Mouse (Mus musculus) intestine, postnatal 0 days (tissue): ENCODE results near the gene Ctbp2. TPM values are rescaled to one million over a fixed set of nuclear protein-coding genes. Genes with fewer than 3 reads are reported as not detected.
A peak's percentile ranks its signal among the peaks of the same experiment; 100 is the strongest.

Experiments used
- ATAC-seq: fragments of 200-750 bp; cut with Nextera tagmentation; 2 replicates; pipeline ENCODE4 v1.8.0; 2017; ENCODE audit warnings: mild to moderate bottlenecking, moderate TSS enrichment, moderate library complexity
- H3K27ac ChIP-seq: fragments of 300-500 bp; sonication (generic); 2 replicates; pipeline ENCODE4 v1.5.1; 2014; ENCODE audit warnings: mild to moderate bottlenecking, low read depth, low read length, moderate library complexity
- H3K27me3 ChIP-seq: fragments of 300-500 bp; sonication (generic); replicated peaks from 2 replicates; pipeline ENCODE4 v1.6.1; 2014; ENCODE audit warnings: low read length, mixed read lengths; ENCODE audit not compliant: control insufficient read depth, insufficient read depth
- H3K36me3 ChIP-seq: fragments of 300-500 bp; sonication (generic); 2 replicates; pipeline ENCODE4 v1.6.1; 2014; ENCODE audit warnings: mild to moderate bottlenecking, moderate library complexity; ENCODE audit not compliant: control insufficient read depth, insufficient read depth
- H3K4me1 ChIP-seq: fragments of 300-500 bp; sonication (generic); replicated peaks from 2 replicates; pipeline ENCODE4 v1.6.1; 2014; ENCODE audit warnings: antibody characterized with exemption, low read length, mixed read lengths; ENCODE audit not compliant: control insufficient read depth, insufficient read depth
- H3K4me2 ChIP-seq: fragments of 300-500 bp; sonication (generic); replicated peaks from 2 replicates; pipeline ENCODE4 v1.6.1; 2014; ENCODE audit warnings: low read depth, mild to moderate bottlenecking, moderate library complexity
- H3K4me3 ChIP-seq: fragments of 300-500 bp; sonication (generic); 2 replicates; pipeline ENCODE4 v1.5.1; 2014; ENCODE audit warnings: low read depth, low read length
- H3K9ac ChIP-seq: fragments of 300-500 bp; sonication (generic); 2 replicates; pipeline ENCODE4 v1.6.1; 2014; ENCODE audit warnings: mild to moderate bottlenecking, low read depth, low read length
- H3K9me3 ChIP-seq: fragments of 300-500 bp; sonication (generic); 2 replicates; pipeline ENCODE4 v1.6.1; 2016; ENCODE audit warnings: mixed run types; ENCODE audit not compliant: control insufficient read depth
- CTCF ChIP-seq: sonication (generic); IDR thresholded peaks from 2 replicates; pipeline ENCODE4 v1.5.1; 2016; ENCODE audit warnings: low read depth, mild to moderate bottlenecking, control low read depth, antibody characterized with exemption, moderate library complexity
- WGBS: fragments of 180-500 bp; shearing (Covaris S2); extraction: QIAGEN DNeasy Blood & Tissue Kit; methylation state at CpG from one replicate; pipeline ENCODE4 v1.1.7; 2014; 5-methylcytosine and 5-hydroxymethylcytosine counted together
- polyA plus RNA-seq: library from polyadenylated mRNA; unstranded; fragments of >200 nt; fragmentation: Nextera tagmentation; extraction: Ambion mirVana; gene quantifications from 2 replicates; pipeline ENCODE4 v1.2.1, GENCODE M21; 2015

Gene Ctbp2
- polyA plus RNA-seq, 1 experiment from 2014 or later, result 42.6 TPM

GRCm38 (mm10) chr7:132991240-132991900 lies 132.8 kb downstream of the Ctbp2 start:
- H3K4me3 ChIP-seq, result no peak overlapping the region
- ATAC-seq, result no peak
- no peak for TF ChIP-seq CTCF
- H3K9ac ChIP-seq, result no peak overlapping the region
- H3K4me2 ChIP-seq, result no peak overlapping the region
- H3K27ac ChIP-seq, result peak overlapping the region; percentile 21
- no peaks in the 10 kb centered on the region for H3K4me1 ChIP-seq
- WGBS, result 70% methylated on average over 14 of the region's 14 CpGs
- H3K36me3 ChIP-seq, result peaks cover 85% of the 10 kb centered on the region
- no peaks in the 10 kb centered on the region for H3K9me3 ChIP-seq
- H3K27me3 ChIP-seq, result no peaks in the 10 kb centered on the region

- peaks cover 78% of the 10 kb centered on the region for H3K36me3 ChIP-seq
- TF ChIP-seq CTCF, result peak; percentile 51
- peak; percentile 28; the same call in 1 of the 2 replicates for ATAC-seq
These were observed 134.3 kb downstream of the Ctbp2 start for GRCm38 (mm10) chr7:132989839-132990238.

DNA sequence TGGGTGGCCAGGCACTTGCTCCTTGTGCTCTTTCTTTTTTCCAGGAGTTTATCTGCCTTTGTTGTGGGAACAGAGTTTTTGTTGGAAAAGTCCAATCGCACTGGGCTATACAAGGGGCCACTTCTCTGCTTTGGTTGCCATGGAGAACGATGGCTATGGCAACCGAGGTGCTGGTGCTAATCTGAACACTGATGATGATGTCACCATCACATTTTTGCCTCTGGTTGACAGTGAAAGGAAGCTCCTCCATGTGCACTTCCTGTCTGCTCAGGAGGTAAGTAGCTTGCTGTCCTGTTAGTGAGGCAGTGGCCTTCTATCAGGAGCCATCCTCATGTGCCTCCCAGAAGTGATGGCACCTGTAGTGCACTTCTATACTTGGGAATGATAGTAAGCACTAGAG lies 141.5 kb downstream of the Ctbp2 start:
- no peak overlapping the region for H3K4me2 ChIP-seq
- WGBS, result 60% methylated on average over 3 of the region's 3 CpGs
- no peak overlapping the region for H3K4me3 ChIP-seq
- H3K36me3 ChIP-seq, result peaks cover 35% of the 10 kb centered on the region
- H3K9ac ChIP-seq, result no peak overlapping the region
- no peak overlapping the region for H3K27ac ChIP-seq
- H3K4me1 ChIP-seq, result no peaks in the 10 kb centered on the region
- no peaks in the 10 kb centered on the region for H3K27me3 ChIP-seq
- no peak for TF ChIP-seq CTCF
- ATAC-seq, result no peak
- no peaks in the 10 kb centered on the region for H3K9me3 ChIP-seq

More at GRCm38 (mm10) chr7:132989839-132990238, 134.3 kb downstream of the Ctbp2 start:
- no peaks in the 10 kb centered on the region for H3K4me1 ChIP-seq
- no peak overlapping the region for H3K9ac ChIP-seq
- no peak overlapping the region for H3K4me3 ChIP-seq
- 46% methylated on average over 5 of the region's 5 CpGs for WGBS
- H3K27me3 ChIP-seq, result no peaks in the 10 kb centered on the region
- no peak overlapping the region for H3K4me2 ChIP-seq
- no peaks in the 10 kb centered on the region for H3K9me3 ChIP-seq
- no peak overlapping the region for H3K27ac ChIP-seq

- no peaks in the 10 kb centered on the region for H3K27me3 ChIP-seq
- no peaks in the 10 kb centered on the region for H3K4me1 ChIP-seq
- peaks cover 19% of the 10 kb centered on the region for H3K36me3 ChIP-seq
- no peak overlapping the region for H3K9ac ChIP-seq
- no peak for TF ChIP-seq CTCF
- H3K27ac ChIP-seq, result no peak overlapping the region
- 90% methylated on average over 2 of the region's 2 CpGs for WGBS
- no peak overlapping the region for H3K4me3 ChIP-seq
- no peaks in the 10 kb centered on the region for H3K9me3 ChIP-seq
- ATAC-seq, result no peak
- no peak overlapping the region for H3K4me2 ChIP-seq
These were observed 146.2 kb downstream of the Ctbp2 start for GRCm38 (mm10) chr7:132977981-132978380.

DNA sequence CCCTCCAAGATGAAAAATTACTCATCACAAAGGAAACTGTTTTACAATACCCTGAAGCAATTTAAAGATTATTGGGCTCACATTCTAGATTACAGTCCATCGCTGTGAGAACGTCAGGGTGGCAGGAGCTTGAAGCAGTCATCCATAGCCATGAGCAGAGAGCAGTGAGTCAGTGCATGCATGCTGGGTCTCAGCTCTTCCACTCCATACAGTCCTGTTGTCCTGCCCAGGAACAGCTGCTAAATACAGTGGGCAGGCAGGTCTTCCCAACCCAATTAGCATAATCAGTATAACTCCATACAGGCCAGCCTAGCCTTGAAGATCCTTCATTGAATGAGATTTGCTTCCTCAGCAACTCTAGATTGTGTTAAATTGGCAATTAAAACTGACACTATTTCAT lies 148.1 kb downstream of the Ctbp2 start:
- Histone ChIP-seq H3K4me3 (no peak overlapping the region), H3K4me1 (no peaks in the 10 kb centered on the region), H3K9ac (no peak overlapping the region), H3K27ac (no peak overlapping the region), H3K36me3 (peaks cover 9% of the 10 kb centered on the region; the same call in 1 of the 2 replicates), H3K4me2 (no peak overlapping the region), H3K9me3 (no peaks in the 10 kb centered on the region), H3K27me3 (no peaks in the 10 kb centered on the region)
- ATAC-seq, result no peak
- WGBS, result 43% methylated on average over 2 of the region's 2 CpGs
- TF ChIP-seq CTCF, result no peak

GRCm38 (mm10) chr7:132972079-132972478 lies 152.1 kb downstream of the Ctbp2 start:
- Histone ChIP-seq H3K4me2 (no peak overlapping the region), H3K9me3 (no peaks in the 10 kb centered on the region), H3K36me3 (peaks cover 6% of the 10 kb centered on the region; the same call in 1 of the 2 replicates), H3K9ac (no peak overlapping the region), H3K27me3 (no peaks in the 10 kb centered on the region), H3K4me1 (no peaks in the 10 kb centered on the region), H3K4me3 (no peak overlapping the region), H3K27ac (no peak overlapping the region)
- no peak for ATAC-seq
- peak; percentile 30; the same call in 1 of the 2 replicates for TF ChIP-seq CTCF
- WGBS, result 94% methylated on average over 2 of the region's 2 CpGs

DNA sequence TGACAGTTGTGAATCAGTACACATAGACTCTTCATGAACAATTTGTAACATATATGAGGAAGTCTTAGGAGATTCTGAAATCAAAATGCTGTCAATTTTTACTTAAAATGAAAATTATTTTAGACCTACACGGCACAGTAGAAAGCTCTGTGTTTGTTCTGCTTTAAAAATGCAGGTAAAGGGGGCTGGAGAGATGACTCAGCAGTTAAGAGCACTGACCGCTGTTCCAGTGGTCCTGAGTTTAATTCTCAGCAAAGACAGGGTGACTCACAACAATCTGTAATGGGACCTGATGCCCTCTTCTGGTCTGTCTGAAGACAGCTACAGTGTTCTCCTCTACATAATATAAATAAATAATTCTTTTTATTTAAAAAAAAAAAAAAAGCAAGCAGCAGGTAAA lies 158.4 kb downstream of the Ctbp2 start:
- no peak for ATAC-seq
- H3K27ac ChIP-seq, result no peak overlapping the region
- WGBS, result 81% methylated on average over 2 of the region's 2 CpGs
- no peaks in the 10 kb centered on the region for H3K4me1 ChIP-seq
- no peaks in the 10 kb centered on the region for H3K27me3 ChIP-seq
- H3K4me2 ChIP-seq, result no peak overlapping the region
- no peaks in the 10 kb centered on the region; the same call in 1 of the 2 replicates for H3K36me3 ChIP-seq
- no peak overlapping the region for H3K4me3 ChIP-seq
- H3K9ac ChIP-seq, result no peak overlapping the region
- no peaks in the 10 kb centered on the region for H3K9me3 ChIP-seq
- TF ChIP-seq CTCF, result peak; percentile 36; the same call in 1 of the 2 replicates
